Mouse (Mus musculus) kidney, embryonic 15.5 days (tissue): Measurements from ENCODE around the gene Tuba4a. TPM values are rescaled to one million over a fixed set of nuclear protein-coding genes. Genes with fewer than 3 reads are reported as not detected.

Experiments used
- ATAC-seq: fragments of 200-750 bp; cut with Nextera tagmentation; replicated peaks from 2 replicates; pipeline ENCODE4 v1.8.0; 2017; ENCODE audit warnings: moderate TSS enrichment; ENCODE audit not compliant: low FRiP score
- H3K27ac ChIP-seq: fragments of 300-500 bp; sonication (generic); 2 replicates; pipeline ENCODE4 v1.5.1; 2015; ENCODE audit warnings: mild to moderate bottlenecking, inconsistent platforms
- H3K27me3 ChIP-seq: fragments of 300-500 bp; sonication (generic); 2 replicates; pipeline ENCODE4 v1.6.1; 2015; ENCODE audit warnings: inconsistent platforms
- H3K36me3 ChIP-seq: fragments of 300-500 bp; sonication (generic); 2 replicates; pipeline ENCODE4 v1.6.1; 2015; ENCODE audit warnings: inconsistent platforms
- H3K4me1 ChIP-seq: fragments of 300-500 bp; sonication (generic); 2 replicates; pipeline ENCODE4 v1.6.1; 2015; ENCODE audit warnings: inconsistent platforms
- H3K4me2 ChIP-seq: fragments of 300-500 bp; sonication (generic); 2 replicates; pipeline ENCODE4 v1.6.1; 2015; ENCODE audit warnings: moderate library complexity, mild to moderate bottlenecking, inconsistent platforms
- H3K4me3 ChIP-seq: fragments of 300-500 bp; sonication (generic); replicated peaks from 2 replicates; pipeline ENCODE4 v1.5.1; 2015; ENCODE audit warnings: mild to moderate bottlenecking, inconsistent platforms
- H3K9ac ChIP-seq: fragments of 300-500 bp; sonication (generic); 2 replicates; pipeline ENCODE4 v1.6.1; 2015; ENCODE audit warnings: mild to moderate bottlenecking, inconsistent platforms
- H3K9me3 ChIP-seq: fragments of 300-500 bp; sonication (generic); replicated peaks from 2 replicates; pipeline ENCODE4 v1.6.1; 2016; ENCODE audit warnings: inconsistent platforms
- WGBS: fragments of 180-500 bp; shearing (Covaris S2); methylation state at CpG from one replicate; pipeline ENCODE4 v1.1.7; 2015; ENCODE audit warnings: mixed read lengths; 5-methylcytosine and 5-hydroxymethylcytosine counted together
- polyA plus RNA-seq: library from polyadenylated mRNA; unstranded; fragments of >200 nt; fragmentation: Nextera tagmentation; extraction: Ambion mirVana; gene quantifications from 2 replicates; pipeline ENCODE4 v1.2.1, GENCODE M21; 2015

Gene Tuba4a
- polyA plus RNA-seq, result 63.8 and 64.3 TPM in 2 replicates

DNA sequence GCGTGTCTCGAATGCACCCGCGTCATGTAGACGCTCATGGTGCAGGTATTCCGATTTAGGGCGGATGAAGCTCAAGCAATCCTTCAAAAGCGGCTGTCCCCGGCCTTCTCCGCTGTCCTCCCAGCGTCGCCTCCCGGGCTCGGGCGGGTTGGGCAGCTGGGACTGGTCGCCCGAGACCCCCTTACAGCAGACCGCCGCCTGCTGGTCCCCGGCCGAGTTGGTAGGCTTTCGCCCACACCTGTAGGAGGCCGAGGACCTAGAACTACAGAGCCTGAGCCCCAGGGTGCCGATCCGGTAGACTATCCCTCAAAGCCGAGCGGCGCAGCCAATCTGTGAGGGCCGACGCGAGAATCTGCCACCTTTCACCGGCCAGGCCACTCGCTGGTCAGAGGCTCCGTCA is at the start of gene Tuba4a:
TSS of gene Tuba4a (minus strand) at position 335 of the 400 bp plus-strand sequence.
- no peaks in the 10 kb centered on the region for H3K9me3 ChIP-seq
- peaks cover 42% of the 10 kb centered on the region for H3K4me1 ChIP-seq
- peaks cover 18% of the 10 kb centered on the region for H3K36me3 ChIP-seq
- whole genome bisulfite sequencing, result under 1% methylated on average over 34 of the region's 34 CpGs
- peak within 1 kb of the TSS; percentile 59 for H3K4me3 ChIP-seq
- H3K27me3 ChIP-seq, result peaks cover 57% of the 10 kb centered on the region
- H3K4me2 ChIP-seq, result peak within 1 kb of the TSS; percentile 98
- ATAC-seq, result peak; percentile 69
- H3K27ac ChIP-seq, result peak within 1 kb of the TSS; percentile 32; the same call in 1 of the 2 replicates
- H3K9ac ChIP-seq, result peak within 1 kb of the TSS; percentile 57

DNA sequence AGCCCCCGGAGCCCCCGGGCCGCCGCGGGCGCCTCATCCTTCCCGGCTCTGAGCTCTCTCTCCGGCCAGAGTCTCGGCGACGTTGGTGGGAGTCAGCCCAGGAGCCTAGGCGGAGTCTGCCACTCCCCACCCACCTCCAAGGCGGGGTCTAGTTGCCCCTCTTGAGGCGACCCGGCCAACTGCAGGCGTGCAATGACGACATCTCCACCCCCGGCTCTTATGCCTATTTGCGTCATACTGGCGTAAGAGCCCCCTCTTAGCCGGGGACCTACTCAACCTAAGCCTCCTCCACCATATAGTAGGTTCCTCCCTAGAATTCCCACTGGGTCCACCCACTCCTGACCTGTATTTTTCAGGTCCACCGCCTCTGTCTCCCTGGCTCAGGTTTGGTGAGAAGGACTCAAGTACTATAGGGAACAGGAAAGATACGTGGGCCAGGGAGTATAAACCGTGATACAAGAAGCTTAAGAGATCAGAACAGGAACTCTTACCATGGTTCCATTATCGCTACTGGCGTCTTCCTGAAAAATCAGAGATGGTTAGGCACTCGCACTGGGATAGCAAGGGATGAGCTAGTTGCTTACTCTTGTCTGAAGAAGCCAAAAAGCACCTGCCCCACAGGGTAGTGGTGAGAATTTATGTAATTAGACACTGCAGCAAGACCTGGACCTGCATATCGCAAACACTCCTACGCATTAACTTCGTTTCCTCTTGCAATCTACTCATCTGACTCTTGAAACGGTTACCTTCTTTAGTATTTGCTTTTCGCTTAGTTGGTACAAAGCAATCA is 44.6 kb upstream of the Tuba4a start, which contains the start of gene Ptprn:
TSS of gene Ptprn (minus strand) at position 412 of the 790 bp plus-strand sequence.
- H3K27me3 ChIP-seq, result peaks cover 78% of the 10 kb centered on the region
- no peaks in the 10 kb centered on the region for H3K9me3 ChIP-seq
- H3K4me1 ChIP-seq, result peaks cover 9% of the 10 kb centered on the region; the same call in 1 of the 2 replicates
- H3K4me3 ChIP-seq, result peak within 1 kb of the TSS; percentile 8; the same call in 1 of the 2 replicates
- ATAC-seq, result no peak
- H3K9ac ChIP-seq, result no peak within 1 kb of the TSS
- peak within 1 kb of the TSS; percentile 30 for H3K4me2 ChIP-seq
- no peaks in the 10 kb centered on the region for H3K36me3 ChIP-seq
- 12% methylated on average over 32 of the region's 32 CpGs for WGBS
- H3K27ac ChIP-seq, result no peak within 1 kb of the TSS

DNA sequence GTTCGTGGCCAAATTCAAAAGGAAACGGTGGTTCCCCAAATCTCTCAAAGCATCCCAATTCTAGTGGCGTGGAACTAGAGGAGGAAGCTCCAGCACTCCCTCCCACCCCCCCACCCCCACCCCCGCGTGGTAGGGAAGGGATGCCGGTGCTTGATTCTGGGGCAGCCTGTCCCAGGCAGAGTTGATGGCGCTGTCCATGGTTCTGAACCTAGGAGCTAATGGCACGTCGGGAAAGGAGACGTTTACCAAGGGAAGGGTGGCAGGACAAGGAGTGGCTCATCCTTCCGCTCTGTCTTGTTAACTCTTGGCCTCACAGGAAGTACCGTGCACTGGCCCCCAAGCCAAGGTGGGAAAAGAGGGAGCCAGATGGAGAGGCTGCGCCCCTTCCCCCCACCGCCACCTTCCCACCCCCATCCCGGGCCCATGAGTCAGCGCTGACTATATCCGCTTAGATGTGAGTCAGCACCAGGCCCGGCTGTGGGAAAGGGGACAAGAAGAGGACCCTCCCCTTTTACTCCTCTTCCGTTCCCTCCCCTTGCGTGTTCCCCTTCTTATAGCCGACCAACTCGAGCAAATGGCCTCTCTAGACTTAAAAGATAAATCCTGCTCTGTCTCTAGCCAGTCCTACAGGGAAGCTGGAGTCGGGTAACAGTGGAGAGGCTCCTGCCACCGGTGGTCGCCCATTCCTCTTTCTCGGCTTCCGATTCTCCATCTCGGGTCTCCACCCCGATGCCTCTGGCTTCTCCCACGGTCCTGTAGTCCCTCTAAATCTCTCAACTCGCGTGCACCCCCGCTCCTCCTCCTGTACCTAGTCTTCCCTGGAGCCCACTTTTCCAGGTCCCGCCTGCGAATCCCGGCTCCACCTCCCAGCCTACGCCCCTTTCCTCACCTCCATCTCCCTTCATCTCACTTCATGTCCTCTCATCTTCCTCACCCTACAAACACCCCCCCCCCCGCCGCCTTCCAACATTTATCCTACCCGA is 43.6 kb upstream of the Tuba4a start:
- Histone ChIP-seq H3K27ac (no peak overlapping the region), H3K9me3 (no peaks in the 10 kb centered on the region), H3K4me1 (peaks cover 9% of the 10 kb centered on the region; the same call in 1 of the 2 replicates), H3K4me3 (0 out of 2 replicates have a peak overlapping the region, but pooled peaks have one; percentile 8), H3K9ac (no peak overlapping the region), H3K4me2 (peak overlapping the region; percentile 30), H3K27me3 (peaks cover 69% of the 10 kb centered on the region), H3K36me3 (no peaks in the 10 kb centered on the region)
- 0 out of 2 replicates have a peak, but pooled peaks have one; percentile 18 for ATAC-seq
- WGBS, result 1% methylated on average over 40 of the region's 40 CpGs

DNA sequence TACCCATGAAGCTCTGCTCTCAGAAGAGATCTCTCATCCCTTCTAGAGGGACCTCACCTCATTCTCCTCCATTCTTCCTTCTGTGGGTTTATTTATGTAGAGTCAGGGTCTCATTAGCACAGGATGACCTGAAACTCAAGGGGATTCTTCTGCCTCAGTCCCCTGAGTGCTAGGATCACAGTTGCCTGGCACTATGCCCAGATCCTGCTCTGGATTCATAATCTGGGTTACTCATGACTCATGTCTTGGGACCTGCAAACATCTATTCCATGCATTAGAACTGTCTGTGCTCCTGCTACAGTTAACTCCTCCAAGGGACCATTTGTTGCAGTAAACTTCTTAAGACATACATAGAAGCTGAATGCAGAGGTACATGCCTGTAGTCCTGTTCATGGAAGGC is 41.6 kb upstream of the Tuba4a start:
- no peaks in the 10 kb centered on the region for H3K36me3 ChIP-seq
- peaks cover 9% of the 10 kb centered on the region; the same call in 1 of the 2 replicates for H3K4me1 ChIP-seq
- H3K4me3 ChIP-seq, result no peak overlapping the region
- peaks cover 58% of the 10 kb centered on the region for H3K27me3 ChIP-seq
- H3K4me2 ChIP-seq, result no peak overlapping the region
- no peak for ATAC-seq
- H3K9me3 ChIP-seq, result no peaks in the 10 kb centered on the region
- H3K27ac ChIP-seq, result no peak overlapping the region
- no peak overlapping the region for H3K9ac ChIP-seq

DNA sequence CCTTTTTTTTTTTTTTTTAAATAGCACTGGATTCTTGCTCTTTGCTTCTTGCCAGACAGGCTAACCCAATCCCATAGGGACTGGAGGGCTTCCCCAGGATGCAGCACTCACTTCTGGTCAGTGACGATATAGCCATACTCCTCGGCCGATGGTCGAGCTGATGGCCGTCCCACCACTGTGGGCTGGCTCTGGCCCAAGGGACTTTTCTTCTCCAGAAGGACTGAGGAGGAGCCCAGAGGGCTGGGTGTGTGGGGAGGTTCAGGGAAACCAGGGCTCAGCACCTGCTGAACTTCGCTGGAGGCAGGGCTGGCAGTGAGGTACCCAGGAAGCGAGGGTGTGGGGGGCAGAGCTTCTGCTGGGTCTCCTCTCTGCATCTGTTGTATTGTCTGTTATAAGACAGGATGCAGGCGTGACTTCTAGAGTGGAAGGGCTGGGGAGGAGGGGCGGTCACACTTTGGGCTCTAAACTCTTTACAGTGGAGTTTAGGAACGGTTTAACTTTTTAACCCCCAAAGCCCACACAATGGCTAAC is 35.9 kb upstream of the Tuba4a start:
- no peak for ATAC-seq
- Histone ChIP-seq H3K27me3 (peaks cover 11% of the 10 kb centered on the region), H3K4me2 (no peak overlapping the region), H3K4me3 (no peak overlapping the region), H3K36me3 (no peaks in the 10 kb centered on the region), H3K9me3 (no peaks in the 10 kb centered on the region), H3K27ac (no peak overlapping the region), H3K4me1 (peaks cover 9% of the 10 kb centered on the region), H3K9ac (no peak overlapping the region)
- WGBS, result 61% methylated on average over 10 of the region's 10 CpGs

DNA sequence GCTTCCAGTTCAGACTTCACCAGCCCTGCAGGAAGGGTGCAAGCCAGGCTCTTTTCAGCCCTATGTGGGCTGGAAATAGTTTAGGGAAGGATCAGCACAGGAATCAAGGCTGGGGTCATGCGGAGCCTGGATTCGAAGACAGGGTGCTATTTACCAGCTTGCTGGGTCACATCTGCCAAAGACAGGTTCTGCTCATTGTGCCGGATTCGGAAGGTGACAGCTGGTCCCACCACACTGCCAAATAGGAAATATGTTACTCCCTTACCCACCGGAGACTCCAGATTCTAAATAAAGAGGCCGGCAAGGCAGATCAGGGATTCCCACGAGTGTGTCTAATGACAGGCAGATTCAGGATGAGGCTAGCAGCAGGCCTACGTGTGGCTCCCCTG is 35.0 kb upstream of the Tuba4a start:
- Histone ChIP-seq H3K4me2 (no peak overlapping the region), H3K27ac (no peak overlapping the region), H3K9ac (no peak overlapping the region), H3K4me3 (no peak overlapping the region), H3K9me3 (no peaks in the 10 kb centered on the region), H3K36me3 (no peaks in the 10 kb centered on the region), H3K27me3 (peaks cover 7% of the 10 kb centered on the region), H3K4me1 (peaks cover 11% of the 10 kb centered on the region)
- WGBS, result 76% methylated on average over 8 of the region's 8 CpGs
- ATAC-seq, result no peak

DNA sequence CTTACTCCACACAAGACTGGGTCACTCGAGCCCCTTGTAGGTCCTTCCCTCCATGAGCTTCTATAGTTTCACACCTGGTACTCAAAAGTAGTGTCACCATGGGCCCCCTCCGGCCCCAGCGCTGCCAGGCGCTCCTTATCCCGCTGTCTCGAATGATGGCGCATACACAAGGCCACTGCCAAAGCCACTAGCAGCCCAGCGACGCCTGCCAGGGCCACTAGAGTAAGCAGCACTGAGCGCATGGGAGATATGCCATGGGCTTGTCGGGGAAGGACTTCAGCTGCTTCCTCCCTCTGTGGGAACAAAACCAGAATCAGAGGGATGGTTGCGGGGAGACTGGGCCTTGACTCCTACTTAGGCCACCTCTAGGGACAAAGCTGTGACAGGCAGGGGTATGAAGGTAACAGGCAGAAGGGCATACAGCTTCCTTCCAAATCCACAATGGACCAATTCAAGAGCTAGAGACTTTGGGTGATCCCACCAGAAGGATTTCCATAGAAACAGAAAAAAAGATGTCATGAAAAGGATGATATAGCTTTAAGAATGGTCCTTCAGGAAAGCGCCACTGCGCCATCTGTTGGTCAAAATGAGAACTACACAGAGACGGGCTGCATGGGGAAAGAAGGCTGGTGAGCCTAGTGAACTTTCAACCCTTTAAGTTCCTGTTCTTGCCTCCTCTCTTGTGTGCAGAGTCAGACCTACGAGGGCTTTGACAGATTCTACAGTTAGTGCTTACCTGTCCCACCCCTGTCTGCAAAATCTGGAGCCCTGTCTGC is 34.4 kb upstream of the Tuba4a start:
- H3K27me3 ChIP-seq, result peaks cover 7% of the 10 kb centered on the region
- WGBS, result 63% methylated on average over 16 of the region's 16 CpGs
- no peak overlapping the region for H3K4me3 ChIP-seq
- no peaks in the 10 kb centered on the region for H3K9me3 ChIP-seq
- H3K9ac ChIP-seq, result no peak overlapping the region
- H3K4me2 ChIP-seq, result no peak overlapping the region
- H3K27ac ChIP-seq, result no peak overlapping the region
- no peak for ATAC-seq
- peaks cover 11% of the 10 kb centered on the region for H3K4me1 ChIP-seq
- no peaks in the 10 kb centered on the region for H3K36me3 ChIP-seq

DNA sequence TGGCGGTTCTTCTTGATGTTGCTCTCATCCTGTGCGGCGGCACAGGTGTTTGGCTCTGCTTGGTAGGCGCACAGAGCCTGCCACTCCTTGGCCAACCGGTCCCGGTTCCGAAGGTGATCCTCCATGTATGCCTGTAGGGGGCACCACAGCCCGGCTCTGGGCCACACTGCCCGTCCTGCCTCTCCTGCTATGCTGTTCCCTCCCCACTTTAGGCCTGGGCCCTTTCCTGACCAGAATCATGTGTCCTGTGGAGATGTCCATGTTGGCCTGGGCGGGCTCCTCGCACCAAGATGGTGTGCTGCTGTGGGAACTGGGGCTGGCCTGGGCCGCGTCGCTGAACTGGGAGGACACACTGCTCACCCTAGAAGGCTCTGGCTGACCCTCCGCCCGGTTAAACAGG is 33.4 kb upstream of the Tuba4a start:
- H3K9ac ChIP-seq, result no peak overlapping the region
- no peaks in the 10 kb centered on the region for H3K36me3 ChIP-seq
- H3K4me3 ChIP-seq, result no peak overlapping the region
- H3K4me1 ChIP-seq, result peaks cover 17% of the 10 kb centered on the region
- no peak for ATAC-seq
- 76% methylated on average over 16 of the region's 16 CpGs for WGBS
- H3K27me3 ChIP-seq, result peaks cover 7% of the 10 kb centered on the region
- H3K27ac ChIP-seq, result no peak overlapping the region
- H3K4me2 ChIP-seq, result no peak overlapping the region
- H3K9me3 ChIP-seq, result no peaks in the 10 kb centered on the region

DNA sequence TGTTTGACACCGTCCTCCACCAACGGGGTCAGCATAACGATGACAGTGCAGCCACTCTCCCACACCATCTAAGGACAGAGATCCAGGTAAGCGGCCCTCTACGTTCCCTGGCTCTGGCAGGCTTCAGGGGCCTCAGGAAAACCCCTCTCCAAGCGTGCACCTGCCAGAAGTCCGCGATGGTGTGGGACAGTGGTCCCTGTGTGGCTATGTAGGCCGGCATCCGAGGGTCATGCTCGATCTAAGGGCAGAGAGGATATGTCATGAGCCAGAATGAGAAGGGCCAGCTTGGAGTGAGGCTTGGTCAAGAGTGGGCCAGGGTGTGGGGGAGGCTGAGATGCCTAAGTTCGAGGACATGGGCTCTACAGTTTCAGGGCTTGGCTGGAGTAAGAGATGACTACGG is 32.6 kb upstream of the Tuba4a start:
- Histone ChIP-seq H3K9ac (no peak overlapping the region), H3K4me1 (peaks cover 24% of the 10 kb centered on the region), H3K27ac (no peak overlapping the region), H3K4me2 (no peak overlapping the region), H3K4me3 (no peak overlapping the region), H3K36me3 (no peaks in the 10 kb centered on the region), H3K27me3 (peaks cover 7% of the 10 kb centered on the region), H3K9me3 (no peaks in the 10 kb centered on the region)
- 70% methylated on average over 13 of the region's 13 CpGs for WGBS
- no peak for ATAC-seq

DNA sequence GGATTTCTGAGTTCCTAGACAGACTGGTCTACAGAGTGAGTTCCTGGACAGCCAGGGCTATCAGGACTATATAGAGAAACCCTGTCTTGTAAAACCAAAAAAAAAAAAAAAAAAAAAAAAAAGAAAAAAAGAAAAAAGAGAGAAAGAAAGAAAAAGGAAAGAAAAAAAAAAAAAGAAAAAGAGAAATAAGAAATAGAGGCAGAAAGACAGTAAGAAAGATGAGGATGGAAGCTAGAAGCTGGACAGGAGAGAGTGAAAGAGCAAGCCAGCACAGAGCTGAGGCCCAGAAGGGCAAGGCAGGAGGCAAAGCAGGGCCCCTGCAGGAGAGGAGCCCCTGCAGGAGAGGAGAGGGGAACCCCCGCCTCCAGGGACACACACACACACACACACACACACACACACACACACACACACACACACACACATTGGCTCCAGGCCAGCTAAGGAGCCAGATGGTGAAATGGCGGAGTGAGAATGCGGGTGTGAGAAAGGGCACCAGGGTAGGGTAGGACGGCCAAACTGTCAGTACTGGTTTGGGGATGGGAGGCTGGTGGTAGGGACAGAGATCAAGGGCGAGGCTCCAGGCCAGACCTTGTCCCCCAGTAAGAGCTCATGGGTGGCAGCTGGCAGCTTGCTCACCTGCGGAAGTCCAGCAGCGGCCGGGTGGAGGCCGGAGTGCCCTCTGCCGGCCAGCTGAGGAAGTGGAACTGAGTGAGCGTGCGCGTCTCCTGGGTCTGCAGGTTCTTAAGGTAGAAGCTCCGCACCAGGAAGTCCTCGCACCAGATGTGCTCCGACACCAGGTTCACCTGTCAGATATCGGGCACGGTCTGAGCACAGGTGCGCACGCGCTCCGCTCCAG is 31.7 kb upstream of the Tuba4a start:
- Histone ChIP-seq H3K36me3 (no peaks in the 10 kb centered on the region), H3K4me1 (peaks cover 26% of the 10 kb centered on the region), H3K9me3 (no peaks in the 10 kb centered on the region), H3K4me2 (peak overlapping the region; percentile 56), H3K27ac (no peak overlapping the region), H3K4me3 (peak overlapping the region; percentile 25), H3K9ac (peak overlapping the region; percentile 29; the same call in 1 of the 2 replicates), H3K27me3 (peaks cover 7% of the 10 kb centered on the region)
- ATAC-seq, result peak; percentile 40; the same call in 1 of the 2 replicates
- 5% methylated on average over 21 of the region's 22 CpGs for WGBS
